Mouse (Mus musculus): ENCODE results near the gene Sass6. TPM values are rescaled to one million over a fixed set of nuclear protein-coding genes. Genes with fewer than 3 reads are reported as not detected.

Sass6 gene
- polyA plus RNA-seq (2014; fragmentation: Illumina TruSeq; extraction: RNeasy Lipid Tissue Mini Kit (QIAGEN cat#74804); ENCODE audit: low read depth, low replicate concordance), result 21.3 TPM

DNA sequence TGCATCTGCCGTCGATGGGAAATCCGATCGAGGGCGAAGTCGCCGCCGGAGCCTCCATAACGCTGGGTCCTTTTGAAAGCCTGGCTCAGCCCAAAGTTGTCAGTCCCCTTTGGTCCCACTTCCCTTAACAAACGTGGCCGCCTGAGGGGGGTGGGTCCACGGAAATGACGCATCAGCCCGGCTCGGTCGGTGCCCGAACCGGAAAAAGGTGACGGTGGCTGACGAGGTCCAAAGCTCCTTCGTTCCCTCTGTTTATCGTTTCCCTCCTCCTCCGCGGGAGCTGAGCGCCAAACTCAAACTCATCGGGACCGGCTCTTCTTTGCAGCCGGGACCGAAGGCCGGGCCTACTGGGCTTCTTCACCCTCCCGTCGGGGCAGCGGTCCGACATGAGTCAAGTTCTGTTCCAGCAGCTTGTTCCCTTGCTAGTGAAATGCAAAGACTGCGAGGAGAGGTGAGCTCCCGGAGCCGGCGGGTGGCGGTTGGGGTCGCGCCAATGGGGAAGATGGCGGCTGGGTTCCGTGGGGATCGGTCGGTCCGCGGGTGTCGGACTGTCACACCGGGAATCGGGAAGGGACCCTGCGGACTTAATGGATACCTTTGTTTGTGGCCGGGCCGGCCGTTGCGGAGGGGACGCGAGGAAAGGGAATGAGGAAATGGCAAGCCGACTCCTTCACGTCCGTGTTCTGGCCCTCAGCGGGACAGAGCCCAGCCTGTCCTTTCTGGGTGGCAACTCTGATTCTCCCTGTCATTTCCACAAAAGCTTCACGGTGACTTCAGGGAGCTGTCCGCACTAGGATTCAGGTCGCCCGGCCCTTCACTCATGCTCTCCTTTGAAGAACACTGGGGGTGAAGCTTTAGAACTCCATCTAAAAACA is at the start of gene Sass6:
Gene Sass6, plus strand, starts transcription at position 255 of the 875 bp plus-strand sequence.

DNA sequence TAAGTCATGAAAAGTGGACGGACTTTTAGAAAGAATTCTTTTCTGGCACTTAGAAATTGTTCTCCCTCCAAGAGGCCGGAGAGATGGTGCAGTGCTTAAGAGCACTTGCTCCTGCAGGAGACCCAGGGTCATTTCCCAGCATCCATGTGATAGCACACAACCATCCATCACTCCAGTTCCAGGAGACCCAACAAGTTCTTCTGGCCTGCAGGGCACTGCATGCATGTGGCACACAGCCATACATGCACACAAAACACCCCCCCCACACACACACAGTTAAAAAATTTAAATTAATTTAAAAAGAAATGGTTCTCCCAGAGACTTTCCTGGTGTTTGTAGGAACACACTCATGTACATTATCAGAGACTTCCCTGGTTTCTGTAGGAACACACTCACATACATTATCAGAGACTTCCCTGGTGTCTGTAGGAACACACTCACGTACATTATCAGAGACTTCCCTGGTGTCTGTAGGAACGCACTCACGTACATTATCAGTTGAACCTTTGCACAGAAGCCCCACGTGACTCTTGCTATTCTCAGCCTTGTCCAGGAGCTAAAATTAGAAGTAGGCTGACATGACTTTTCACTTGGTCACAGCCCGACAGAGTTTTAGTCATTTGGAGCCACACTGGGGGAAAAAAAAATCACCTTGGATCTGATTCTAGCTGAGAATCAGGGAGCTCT is 32.2 kb upstream of the Sass6 start, which contains the start of gene Lrrc39:
Gene Lrrc39, plus strand, starts transcription at position 566 of the 687 bp plus-strand sequence.

DNA sequence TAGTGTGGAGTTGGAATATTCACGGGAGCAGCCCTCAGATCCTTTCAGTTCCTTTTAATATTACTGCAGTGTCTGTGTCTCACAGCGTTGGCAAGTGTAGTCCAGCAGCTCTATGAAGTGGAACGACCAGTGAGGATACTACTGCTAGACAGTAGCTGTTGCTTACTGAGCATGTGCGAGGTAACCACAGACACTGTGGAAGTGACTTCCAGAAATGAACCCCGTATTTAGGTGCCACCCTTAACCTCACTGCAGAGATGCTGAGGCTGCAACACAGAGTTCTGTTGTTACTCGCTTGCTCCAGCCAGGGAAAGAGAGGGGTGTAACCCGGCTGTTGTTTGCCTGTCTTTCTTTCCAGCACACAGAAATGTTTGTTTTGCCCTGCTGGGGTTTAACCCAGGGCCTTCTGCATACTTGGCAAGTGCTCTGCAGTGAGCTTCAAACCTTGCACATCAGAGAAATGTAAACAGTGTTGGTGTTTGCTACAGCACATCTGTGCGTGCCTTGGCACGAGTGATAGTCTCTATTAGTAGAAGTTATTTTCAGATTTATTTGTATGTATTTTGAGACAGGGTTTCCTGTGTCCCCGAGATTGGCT is 19.6 kb downstream of the Sass6 start, which contains the start of gene Trmt13:
Gene Trmt13, minus strand, starts transcription at position 293 of the 598 bp plus-strand sequence.

DNA sequence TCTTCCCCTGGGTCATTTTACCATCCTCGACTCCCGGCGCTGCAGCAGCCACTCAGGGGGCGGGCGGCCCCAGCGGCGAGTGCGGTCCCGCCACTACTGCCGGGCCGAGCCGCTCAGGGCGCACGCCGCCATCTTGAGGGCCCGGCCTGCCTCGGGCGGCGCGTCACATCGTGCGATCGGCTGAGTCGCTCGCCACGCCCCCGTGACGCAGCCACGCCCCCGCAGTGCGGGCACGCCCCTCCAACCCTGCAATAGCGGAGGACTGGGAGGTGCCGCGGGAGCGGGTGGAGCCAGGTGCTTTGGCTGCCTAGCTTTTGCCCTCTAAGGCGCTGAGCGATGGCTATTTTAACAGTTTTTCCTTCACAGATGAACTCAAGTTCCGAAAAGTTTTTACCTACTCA is 67.7 kb downstream of the Sass6 start, which contains the start of gene Mfsd14a:
Gene Mfsd14a, minus strand, starts transcription at position 215 of the 401 bp plus-strand sequence.

Other genes starting within 250 kb of the Sass6 start
- gene Cdc14a, start 170.9 kb upstream of the Sass6 start, polyA plus RNA-seq (2014; fragmentation: Illumina TruSeq; extraction: RNeasy Lipid Tissue Mini Kit (QIAGEN cat#74804); ENCODE audit: low read depth, low replicate concordance), result 68.0 TPM
- gene Rtca, start 86.8 kb upstream of the Sass6 start, polyA plus RNA-seq (2014; fragmentation: Illumina TruSeq; extraction: RNeasy Lipid Tissue Mini Kit (QIAGEN cat#74804); ENCODE audit: low read depth, low replicate concordance), result 63.2 TPM
- gene Dbt, start 81.9 kb upstream of the Sass6 start, polyA plus RNA-seq (2014; fragmentation: Illumina TruSeq; extraction: RNeasy Lipid Tissue Mini Kit (QIAGEN cat#74804); ENCODE audit: low read depth, low replicate concordance), result 57.3 TPM
- 0.41 TPM for gene Lrrc39, start 32.0 kb upstream of the Sass6 start, polyA plus RNA-seq (2014; fragmentation: Illumina TruSeq; extraction: RNeasy Lipid Tissue Mini Kit (QIAGEN cat#74804); ENCODE audit: low read depth, low replicate concordance)
- 44.0 TPM for gene Trmt13, start 19.6 kb downstream of the Sass6 start, polyA plus RNA-seq (2014; fragmentation: Illumina TruSeq; extraction: RNeasy Lipid Tissue Mini Kit (QIAGEN cat#74804); ENCODE audit: low read depth, low replicate concordance)
- 141 TPM for gene Mfsd14a, start 67.7 kb downstream of the Sass6 start, polyA plus RNA-seq (2014; fragmentation: Illumina TruSeq; extraction: RNeasy Lipid Tissue Mini Kit (QIAGEN cat#74804); ENCODE audit: low read depth, low replicate concordance)
- 1.0 TPM for gene Gm43191, start 86.3 kb downstream of the Sass6 start, polyA plus RNA-seq (2014; fragmentation: Illumina TruSeq; extraction: RNeasy Lipid Tissue Mini Kit (QIAGEN cat#74804); ENCODE audit: low read depth, low replicate concordance)
- 673 TPM for gene Slc35a3, start 117.8 kb downstream of the Sass6 start, polyA plus RNA-seq (2014; fragmentation: Illumina TruSeq; extraction: RNeasy Lipid Tissue Mini Kit (QIAGEN cat#74804); ENCODE audit: low read depth, low replicate concordance)
- 23.9 TPM for gene Agl, start 213.2 kb downstream of the Sass6 start, polyA plus RNA-seq (2014; fragmentation: Illumina TruSeq; extraction: RNeasy Lipid Tissue Mini Kit (QIAGEN cat#74804); ENCODE audit: low read depth, low replicate concordance)

All from sigmoid colon, adult 10 weeks (tissue).